Mouse (Mus musculus) limb, embryonic 14.5 days (tissue): ENCODE data around the gene St3gal3. TPM values are rescaled to one million over a fixed set of nuclear protein-coding genes. Genes with fewer than 3 reads are reported as not detected.

Experiments used
- ATAC-seq: fragments of 200-750 bp; cut with Nextera tagmentation; 2 replicates; pipeline ENCODE4 v1.8.0; 2017; ENCODE audit warnings: low read depth, moderate number of reproducible peaks, moderate TSS enrichment; ENCODE audit not compliant: low FRiP score
- DNase-seq: peaks from one replicate; pipeline ENCODE4 v3.0.0-alpha.2; 2015; ENCODE audit warnings: low spot score
- H3K27ac ChIP-seq: fragments of 300-500 bp; sonication (generic); replicated peaks from 2 replicates; pipeline ENCODE4 v1.5.1; 2014; ENCODE audit warnings: low read depth, mild to moderate bottlenecking, low read length, moderate library complexity, mixed read lengths
- H3K27me3 ChIP-seq: fragments of 300-500 bp; sonication (generic); 2 replicates; pipeline ENCODE4 v1.6.1; 2014; ENCODE audit warnings: low read length, mixed read lengths; ENCODE audit not compliant: control insufficient read depth, insufficient read depth
- H3K36me3 ChIP-seq: fragments of 300-500 bp; sonication (generic); 2 replicates; pipeline ENCODE4 v1.6.1; 2014; ENCODE audit warnings: mild to moderate bottlenecking, low read length, moderate library complexity, mixed read lengths; ENCODE audit not compliant: control insufficient read depth, insufficient read depth
- H3K4me1 ChIP-seq: fragments of 300-500 bp; sonication (generic); 2 replicates; pipeline ENCODE4 v1.6.1; 2014; ENCODE audit warnings: antibody characterized with exemption, low read length, mixed read lengths; ENCODE audit not compliant: control insufficient read depth, insufficient read depth
- H3K4me2 ChIP-seq: fragments of 300-500 bp; sonication (generic); replicated peaks from 2 replicates; pipeline ENCODE4 v1.6.1; 2014; ENCODE audit warnings: low read depth, mild to moderate bottlenecking, low read length, moderate library complexity; ENCODE audit not compliant: severe bottlenecking
- H3K4me3 ChIP-seq: fragments of 300-500 bp; sonication (generic); replicated peaks from 2 replicates; pipeline ENCODE4 v1.5.1; 2014; ENCODE audit warnings: low read length
- H3K9ac ChIP-seq: fragments of 300-500 bp; sonication (generic); 2 replicates; pipeline ENCODE4 v1.6.1; 2014; ENCODE audit warnings: mild to moderate bottlenecking, low read depth, low read length, moderate library complexity; ENCODE audit not compliant: severe bottlenecking
- H3K9me3 ChIP-seq: fragments of 300-500 bp; sonication (generic); 2 replicates; pipeline ENCODE4 v1.6.1; 2016; ENCODE audit warnings: low read length; ENCODE audit not compliant: control insufficient read depth
- POLR2A ChIP-seq: fragments of 200-500 bp; IDR thresholded peaks from 2 replicates; pipeline ENCODE4 v1.8.0; 2012; ENCODE audit warnings: inconsistent platforms, mild to moderate bottlenecking, moderate library complexity, borderline replicate concordance; ENCODE audit not compliant: insufficient read depth, insufficient read length; ENCODE audit errors: extremely low read depth
- WGBS: fragments of 180-500 bp; shearing (Covaris S2); extraction: QIAGEN DNeasy Blood & Tissue Kit; methylation state at CpG from one replicate; pipeline ENCODE4 v1.1.7; 2014; 5-methylcytosine and 5-hydroxymethylcytosine counted together
- polyA plus RNA-seq, 2 experiments: library from polyadenylated mRNA; depleted of rRNA in 1 of 2; stranded (reverse) in 1 of 2; unstranded in 1 of 2; fragments of >200 nt; fragmentation: Nextera tagmentation in 1 of 2; extraction: Ambion mirVana in 1 of 2; gene quantifications; 2 replicates each; pipeline versions ENCODE4 v1.2.1 to v1.2.3; 2012 to 2014

Gene St3gal3
- polyA plus RNA-seq, 2 experiments = 5.4 to 26.1 TPM

- Histone ChIP-seq H3K4me1 (peaks cover 17% of the 10 kb centered on the region), H3K4me3 (no peak overlapping the region), H3K9ac (no peak overlapping the region), H3K9me3 (no peaks in the 10 kb centered on the region), H3K36me3 (no peaks in the 10 kb centered on the region), H3K27me3 (peaks cover 26% of the 10 kb centered on the region), H3K4me2 (no peak overlapping the region), H3K27ac (no peak overlapping the region)
- DNase-seq (no peak), ATAC-seq (no peak)
- WGBS = 54% methylated on average over 2 of the region's 2 CpGs
- no peak for TF ChIP-seq POLR2A
Observed at GRCm38 (mm10) chr4:117923450-117923849, 211.3 kb downstream of the St3gal3 start.

DNA sequence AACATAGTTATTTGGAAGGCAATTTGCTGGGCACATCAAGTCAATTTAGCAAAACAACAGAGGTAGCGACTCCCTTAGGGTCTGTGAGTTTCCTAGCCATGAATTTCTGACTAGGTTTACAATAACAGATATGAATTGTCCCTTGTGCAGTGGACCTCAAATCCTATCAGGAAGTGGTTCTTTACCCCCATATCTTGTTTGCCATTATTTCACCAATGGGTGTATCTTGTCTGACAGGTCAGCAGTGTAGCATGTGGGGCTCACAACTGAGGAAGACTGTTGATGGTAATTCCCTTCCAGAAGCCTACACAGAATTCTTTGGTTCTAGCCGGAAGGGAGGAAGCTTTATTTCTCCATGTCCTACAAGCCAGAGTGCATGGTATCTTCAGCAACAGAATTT, 213.4 kb downstream of the St3gal3 start:
- Histone ChIP-seq H3K9ac (no peak overlapping the region), H3K36me3 (no peaks in the 10 kb centered on the region), H3K4me3 (no peak overlapping the region), H3K27ac (no peak overlapping the region), H3K4me1 (peaks cover 2% of the 10 kb centered on the region), H3K4me2 (no peak overlapping the region), H3K9me3 (no peaks in the 10 kb centered on the region), H3K27me3 (peaks cover 8% of the 10 kb centered on the region; the same call in 1 of the 2 replicates)
- ATAC-seq (no peak), DNase-seq (no peak)
- no peak for TF ChIP-seq POLR2A
- 85% methylated on average over 2 of the region's 2 CpGs for WGBS

GRCm38 (mm10) chr4:117918762-117919161, 216.0 kb downstream of the St3gal3 start:
- no peak for TF ChIP-seq POLR2A
- WGBS = 83% methylated on average over 5 of the region's 5 CpGs
- Histone ChIP-seq H3K4me3 (no peak overlapping the region), H3K27ac (no peak overlapping the region), H3K4me1 (peaks cover 6% of the 10 kb centered on the region), H3K9ac (no peak overlapping the region), H3K9me3 (no peaks in the 10 kb centered on the region), H3K4me2 (no peak overlapping the region), H3K36me3 (no peaks in the 10 kb centered on the region), H3K27me3 (no peaks in the 10 kb centered on the region)
- DNase-seq = no peak
- no peak for ATAC-seq

DNA sequence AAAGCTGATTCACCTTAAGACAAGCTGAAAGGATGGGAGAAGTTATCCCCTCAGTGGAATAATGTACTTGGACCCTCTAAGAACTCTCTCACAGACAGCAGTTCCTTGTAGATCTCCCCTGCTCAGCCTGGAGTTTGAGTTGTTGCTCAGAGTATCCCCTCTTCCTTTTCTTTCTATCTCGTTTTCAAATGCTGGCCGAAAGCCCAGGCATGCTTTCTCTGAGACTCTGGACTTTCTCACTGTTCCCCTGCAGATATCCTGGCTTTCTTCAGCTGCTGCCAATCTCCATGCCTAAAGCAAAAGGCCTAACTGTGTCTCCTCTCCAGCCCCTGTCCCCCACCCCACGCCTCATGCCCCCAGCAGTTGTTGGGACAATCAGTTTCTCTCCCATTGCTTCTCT, 216.5 kb downstream of the St3gal3 start:
- DNase-seq = peak; percentile 44

DNA sequence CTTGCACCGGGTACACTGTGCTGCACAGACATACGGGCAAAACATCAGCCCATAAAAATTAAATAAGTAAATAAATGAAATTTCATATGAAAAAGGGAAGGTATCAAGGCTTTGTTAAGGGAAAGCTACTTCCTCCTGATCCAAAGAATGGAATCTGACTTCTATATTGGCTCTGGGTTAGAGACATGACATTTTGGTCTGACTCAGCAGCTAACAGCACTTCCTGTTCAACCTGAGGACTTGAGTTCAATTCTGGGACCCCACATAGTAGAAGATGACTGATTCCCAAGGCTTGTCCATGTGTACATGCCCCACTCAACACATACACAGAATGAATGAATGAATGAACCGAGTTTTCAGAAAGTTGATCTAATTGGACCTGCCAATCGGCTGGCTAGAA, 216.9 kb downstream of the St3gal3 start:
- no peak for TF ChIP-seq POLR2A
- H3K4me3 ChIP-seq = no peak overlapping the region
- DNase-seq = no peak
- no peaks in the 10 kb centered on the region for H3K9me3 ChIP-seq
- no peak overlapping the region for H3K27ac ChIP-seq
- no peaks in the 10 kb centered on the region for H3K27me3 ChIP-seq
- no peak overlapping the region for H3K9ac ChIP-seq
- H3K4me2 ChIP-seq = no peak overlapping the region
- 88% methylated on average over 4 of the region's 4 CpGs for WGBS
- H3K36me3 ChIP-seq = no peaks in the 10 kb centered on the region
- peaks cover 15% of the 10 kb centered on the region for H3K4me1 ChIP-seq
- no peak for ATAC-seq

More for the DNA sequence above, 216.5 kb downstream of the St3gal3 start:
- Histone ChIP-seq H3K4me1 (peaks cover 11% of the 10 kb centered on the region), H3K9ac (no peak overlapping the region), H3K4me2 (no peak overlapping the region), H3K9me3 (no peaks in the 10 kb centered on the region), H3K4me3 (no peak overlapping the region), H3K27ac (no peak overlapping the region), H3K27me3 (no peaks in the 10 kb centered on the region), H3K36me3 (no peaks in the 10 kb centered on the region)
- TF ChIP-seq POLR2A = no peak
- WGBS = 77% methylated on average over 3 of the region's 3 CpGs
- no peak for ATAC-seq

DNA sequence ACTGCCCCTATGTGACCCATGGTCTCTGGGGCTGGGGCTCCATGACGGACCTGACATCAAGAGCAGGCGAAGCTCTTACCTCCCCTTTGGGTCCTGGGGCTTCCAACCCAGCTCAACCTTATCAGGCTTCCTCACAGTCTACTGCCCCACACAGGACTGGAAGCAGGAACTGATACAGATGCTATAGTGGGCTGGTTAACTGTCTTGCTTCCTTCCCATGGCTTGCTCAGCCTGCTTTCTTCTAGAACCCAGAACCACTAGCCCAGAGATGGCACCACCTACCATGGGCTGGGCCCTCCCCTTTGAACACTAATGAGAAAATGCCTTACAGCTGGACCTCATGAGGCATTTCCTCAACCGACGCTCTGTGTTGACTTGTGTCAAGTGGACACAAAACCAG, 217.3 kb downstream of the St3gal3 start:
- WGBS = 80% methylated on average over 4 of the region's 4 CpGs
- TF ChIP-seq POLR2A = no peak

More for the DNA sequence above, 217.3 kb downstream of the St3gal3 start:
- H3K9me3 ChIP-seq = no peaks in the 10 kb centered on the region
- H3K4me1 ChIP-seq = peaks cover 18% of the 10 kb centered on the region
- no peaks in the 10 kb centered on the region for H3K27me3 ChIP-seq
- no peak overlapping the region for H3K4me2 ChIP-seq
- ATAC-seq (no peak), DNase-seq (no peak)
- H3K36me3 ChIP-seq = 0 out of 2 replicates have a peak, but pooled peaks cover 4% of the 10 kb centered on the region
- H3K27ac ChIP-seq = no peak overlapping the region
- H3K9ac ChIP-seq = no peak overlapping the region
- H3K4me3 ChIP-seq = no peak overlapping the region
